Mouse (Mus musculus): ENCODE results near the gene Gsdme.

DNA sequence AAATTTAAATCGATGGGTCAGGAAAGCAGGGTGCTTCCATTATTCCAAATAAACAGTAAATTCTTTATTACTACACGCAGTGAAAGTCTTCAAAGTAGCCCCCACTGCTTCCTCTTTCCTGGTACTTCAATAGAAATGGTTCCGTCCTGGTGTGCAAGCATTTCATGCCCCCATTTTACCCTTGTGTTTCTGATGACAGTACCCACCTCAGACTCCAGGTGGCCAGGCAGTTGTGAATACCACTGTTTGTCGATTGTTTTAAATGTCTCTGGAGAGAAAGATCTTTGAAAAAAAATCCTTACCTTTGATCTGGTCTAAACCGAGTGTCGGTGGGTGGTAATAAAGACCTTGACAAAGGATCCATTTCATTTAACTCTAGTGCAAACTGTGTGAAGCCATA, 37.0 kb upstream of the Gsdme start:
- no peak for TF ChIP-seq POLR2A (IDR thresholded peaks at IDR 0.05; ENCODE audit: borderline replicate concordance, low read depth, low read length)
- TF ChIP-seq CTCF (IDR thresholded peaks at IDR 0.05; ENCODE audit: low read depth, low read length) = no peak

Data from bone marrow macrophage, adult 2 months (primary cell).